Mouse (Mus musculus) heart, postnatal 0 days (tissue): Measurements from ENCODE around the gene Olfr747. TPM values are rescaled to one million over a fixed set of nuclear protein-coding genes. Genes with fewer than 3 reads are reported as not detected.

Experiments
- ATAC-seq: fragments of 200-750 bp; cut with Nextera tagmentation; 2 replicates; pipeline ENCODE4 v1.8.0; 2017; ENCODE audit warnings: low read depth, moderate number of reproducible peaks, moderate library complexity; ENCODE audit not compliant: insufficient read depth
- DNase-seq: peaks from one replicate; pipeline ENCODE4 v3.0.0-alpha.2; 2016; ENCODE audit warnings: low spot score
- H3K27ac ChIP-seq: fragments of 300-500 bp; sonication (generic); 2 replicates; pipeline ENCODE4 v1.5.1; 2014; ENCODE audit warnings: low read depth, mild to moderate bottlenecking
- H3K27me3 ChIP-seq: fragments of 300-500 bp; sonication (generic); 2 replicates; pipeline ENCODE4 v1.6.1; 2014; ENCODE audit warnings: low read length, mixed read lengths; ENCODE audit not compliant: control insufficient read depth, insufficient read depth
- H3K36me3 ChIP-seq: fragments of 300-500 bp; sonication (generic); replicated peaks from 2 replicates; pipeline ENCODE4 v1.6.1; 2014; ENCODE audit warnings: low read length, mixed read lengths; ENCODE audit not compliant: control insufficient read depth, insufficient read depth
- H3K4me1 ChIP-seq: fragments of 300-500 bp; sonication (generic); 2 replicates; pipeline ENCODE4 v1.6.1; 2014; ENCODE audit warnings: antibody characterized with exemption; ENCODE audit not compliant: control insufficient read depth, insufficient read depth
- H3K4me2 ChIP-seq: fragments of 300-500 bp; sonication (generic); 2 replicates; pipeline ENCODE4 v1.6.1; 2014; ENCODE audit warnings: low read depth, mild to moderate bottlenecking, low read length, moderate library complexity
- H3K4me3 ChIP-seq: fragments of 300-500 bp; sonication (generic); 2 replicates; pipeline ENCODE4 v1.5.1; 2014; ENCODE audit warnings: low read depth, low read length
- H3K9ac ChIP-seq: fragments of 300-500 bp; sonication (generic); replicated peaks from 2 replicates; pipeline ENCODE4 v1.6.1; 2014; ENCODE audit warnings: low read depth, low read length, mixed read lengths
- H3K9me3 ChIP-seq: fragments of 300-500 bp; sonication (generic); replicated peaks from 2 replicates; pipeline ENCODE4 v1.6.1; 2016; ENCODE audit warnings: low read length; ENCODE audit not compliant: control insufficient read depth
- CTCF ChIP-seq: IDR thresholded peaks from 2 replicates; pipeline ENCODE4 v1.5.1; 2016; ENCODE audit warnings: antibody characterized with exemption, control low read depth, low read depth
- EP300 ChIP-seq: IDR thresholded peaks from 2 replicates; pipeline ENCODE4 v1.6.1; 2016; ENCODE audit warnings: antibody characterized with exemption, low read depth
- WGBS: fragments of 180-500 bp; shearing (Covaris S2); extraction: QIAGEN DNeasy Blood & Tissue Kit; methylation state at CpG from one replicate; pipeline ENCODE4 v1.1.7; 2014; 5-methylcytosine and 5-hydroxymethylcytosine counted together
- polyA plus RNA-seq: library from polyadenylated mRNA; unstranded; fragments of >200 nt; fragmentation: Nextera tagmentation; extraction: Ambion mirVana; gene quantifications from 2 replicates; pipeline ENCODE4 v1.2.1, GENCODE M21; 2015
- total RNA-seq: library from RNA; depleted of rRNA; stranded (reverse); fragments of >200 nt; gene quantifications from 2 replicates; pipeline ENCODE4 v1.2.3, GENCODE M21; 2014; ENCODE audit warnings: low replicate concordance; rRNA removed

Gene Olfr747
- total and polyA plus RNA-seq, 2 experiments from 2014 or later, result not detected

DNA sequence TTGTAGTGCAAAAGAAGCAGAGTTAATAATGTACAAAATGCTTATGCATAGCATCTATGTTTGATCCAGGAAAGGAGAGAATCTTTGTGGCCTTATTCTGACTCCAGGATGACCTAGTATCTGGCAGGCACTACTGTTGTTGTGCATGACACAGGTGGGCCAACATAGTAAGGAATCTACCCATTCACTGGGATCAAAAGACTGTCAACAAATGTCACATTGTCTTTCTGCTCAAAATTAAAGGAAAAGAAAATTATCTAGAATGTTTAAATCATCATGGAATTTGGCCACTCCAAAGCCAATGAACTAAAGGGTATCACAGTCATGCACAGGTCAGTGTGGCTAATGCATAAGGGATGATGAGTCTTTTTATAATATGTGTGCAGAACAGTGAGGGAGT, 46.2 kb downstream of the Olfr747 start, which contains the start of gene Olfr746:
Gene Olfr746, plus strand, starts transcription at position 301 of the 400 bp plus-strand sequence.
- TF ChIP-seq EP300, result no peak
- no peak for TF ChIP-seq CTCF
- ATAC-seq, result no peak
- Histone ChIP-seq H3K27ac (no peak within 1 kb of the TSS), H3K4me2 (no peak within 1 kb of the TSS), H3K4me3 (no peak within 1 kb of the TSS), H3K9ac (no peak within 1 kb of the TSS), H3K9me3 (no peaks in the 10 kb centered on the region), H3K4me1 (no peaks in the 10 kb centered on the region), H3K27me3 (no peaks in the 10 kb centered on the region), H3K36me3 (no peaks in the 10 kb centered on the region)
- DNase-seq, result no peak

GRCm38 (mm10) chr14:50639088-50639487, 53.9 kb downstream of the Olfr747 start, which contains the start of gene Olfr745:
Olfr745 (plus strand) TSS chr14:50639388.
- Histone ChIP-seq H3K4me1 (no peaks in the 10 kb centered on the region), H3K9me3 (no peaks in the 10 kb centered on the region), H3K4me3 (no peak within 1 kb of the TSS), H3K9ac (no peak within 1 kb of the TSS), H3K36me3 (no peaks in the 10 kb centered on the region), H3K27ac (no peak within 1 kb of the TSS), H3K27me3 (no peaks in the 10 kb centered on the region), H3K4me2 (no peak within 1 kb of the TSS)
- 71% methylated on average over 2 of the region's 2 CpGs for WGBS
- TF ChIP-seq EP300, result no peak
- no peak for TF ChIP-seq CTCF
- no peak for ATAC-seq
- DNase-seq, result no peak

Other genes with a start within 250 kb of the Olfr747 start
- not detected in 2 replicates for gene Olfr740, start 247.7 kb downstream of the Olfr747 start, total RNA-seq
- not detected in 2 replicates for gene Olfr740, start 247.7 kb downstream of the Olfr747 start, polyA plus RNA-seq
- not detected in 2 replicates for gene Olfr741, start 220.5 kb downstream of the Olfr747 start, total RNA-seq
- not detected in 2 replicates for gene Olfr741, start 220.5 kb downstream of the Olfr747 start, polyA plus RNA-seq
- gene Olfr742, start 189.6 kb downstream of the Olfr747 start, total RNA-seq, result not detected in 2 replicates
- gene Olfr742, start 189.6 kb downstream of the Olfr747 start, polyA plus RNA-seq, result not detected in 2 replicates
- gene Olfr743, start 171.4 kb downstream of the Olfr747 start, total RNA-seq, result not detected in 2 replicates
- gene Olfr743, start 171.4 kb downstream of the Olfr747 start, polyA plus RNA-seq, result not detected in 2 replicates
- gene Olfr744, start 78.3 kb downstream of the Olfr747 start, total RNA-seq, result not detected in 2 replicates
- gene Olfr744, start 78.3 kb downstream of the Olfr747 start, polyA plus RNA-seq, result not detected in 2 replicates
- gene Olfr745, start 53.8 kb downstream of the Olfr747 start, total RNA-seq, result not detected in 2 replicates
- not detected in 2 replicates for gene Olfr745, start 53.8 kb downstream of the Olfr747 start, polyA plus RNA-seq
- gene Olfr746, start 46.1 kb downstream of the Olfr747 start, total RNA-seq, result not detected in 2 replicates
- not detected in 2 replicates for gene Olfr746, start 46.1 kb downstream of the Olfr747 start, polyA plus RNA-seq
- gene Olfr748, start 14.2 kb upstream of the Olfr747 start, total RNA-seq, result not detected in 2 replicates
- not detected in 2 replicates for gene Olfr748, start 14.2 kb upstream of the Olfr747 start, polyA plus RNA-seq
- not detected in 2 replicates for gene Olfr749, start 51.9 kb upstream of the Olfr747 start, total RNA-seq
- gene Olfr749, start 51.9 kb upstream of the Olfr747 start, polyA plus RNA-seq, result not detected in 2 replicates
- gene Ttc5, start 92.3 kb upstream of the Olfr747 start, total RNA-seq, result 31.0 and 69.1 TPM in 2 replicates
- gene Ttc5, start 92.3 kb upstream of the Olfr747 start, polyA plus RNA-seq, result 30.9 and 31.9 TPM in 2 replicates
- gene Ccnb1ip1, start 114.5 kb upstream of the Olfr747 start, total RNA-seq, result not detected in 2 replicates
- not detected in 2 replicates for gene Ccnb1ip1, start 114.5 kb upstream of the Olfr747 start, polyA plus RNA-seq
- 10.7 and 11.2 TPM in 2 replicates for gene Parp2, start 114.6 kb upstream of the Olfr747 start, total RNA-seq
- 20.4 and 24.4 TPM in 2 replicates for gene Parp2, start 114.6 kb upstream of the Olfr747 start, polyA plus RNA-seq
- 10.8 and 29.3 TPM in 2 replicates for gene Tep1, start 177.4 kb upstream of the Olfr747 start, total RNA-seq
- gene Tep1, start 177.4 kb upstream of the Olfr747 start, polyA plus RNA-seq, result 4.7 and 6.1 TPM in 2 replicates
- not detected in 2 replicates for gene Klhl33, start 204.3 kb upstream of the Olfr747 start, total RNA-seq
- 0.85 and 1.4 TPM in 2 replicates for gene Klhl33, start 204.3 kb upstream of the Olfr747 start, polyA plus RNA-seq
- 81.8 and 106 TPM in 2 replicates for gene Osgep, start 231.7 kb upstream of the Olfr747 start, total RNA-seq
- gene Osgep, start 231.7 kb upstream of the Olfr747 start, polyA plus RNA-seq, result 93.3 and 96.6 TPM in 2 replicates
- 44.3 and 52.7 TPM in 2 replicates for gene Apex1, start 231.8 kb upstream of the Olfr747 start, total RNA-seq
- 70.3 and 77.2 TPM in 2 replicates for gene Apex1, start 231.8 kb upstream of the Olfr747 start, polyA plus RNA-seq
- gene Pip4p1, start 237.7 kb upstream of the Olfr747 start, total RNA-seq, result 16.6 and 39.0 TPM in 2 replicates
- gene Pip4p1, start 237.7 kb upstream of the Olfr747 start, polyA plus RNA-seq, result 20.4 and 24.8 TPM in 2 replicates
- gene Pnp, start 237.9 kb upstream of the Olfr747 start, total RNA-seq, result 15.7 and 22.3 TPM in 2 replicates
- 20.5 and 22.2 TPM in 2 replicates for gene Pnp, start 237.9 kb upstream of the Olfr747 start, polyA plus RNA-seq